Mouse (Mus musculus): ENCODE measurements at regions not wholly inside any gene's neighbourhood (a gene's known extent, or its start where the extent isn't known, plus 50 kb on each side); places are given as distances from the start of the nearest gene placed in this dataset.

DNA sequence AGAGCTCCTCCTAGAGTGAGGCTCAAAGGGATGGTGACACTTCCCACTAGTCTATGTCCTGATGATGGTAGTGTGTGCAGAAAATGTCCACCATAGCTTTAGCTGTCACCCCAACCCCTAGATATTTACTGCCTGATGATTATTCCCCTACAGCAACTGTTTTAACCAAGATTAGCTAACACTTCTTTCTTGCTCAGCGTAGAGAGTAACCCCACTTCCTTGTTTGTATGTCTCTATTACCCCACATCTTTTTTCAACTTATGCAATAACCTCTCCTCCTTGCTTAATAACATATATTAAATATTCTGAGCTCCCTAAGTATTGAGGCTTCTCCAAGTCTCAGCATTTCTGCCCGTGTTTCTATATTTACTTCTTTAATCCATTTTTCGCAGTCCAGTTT lies 404.2 kb upstream of the Cntn3 start:
- DNase-seq (ENCODE audit: low spot score in 2 of 2), result no peak

DNA sequence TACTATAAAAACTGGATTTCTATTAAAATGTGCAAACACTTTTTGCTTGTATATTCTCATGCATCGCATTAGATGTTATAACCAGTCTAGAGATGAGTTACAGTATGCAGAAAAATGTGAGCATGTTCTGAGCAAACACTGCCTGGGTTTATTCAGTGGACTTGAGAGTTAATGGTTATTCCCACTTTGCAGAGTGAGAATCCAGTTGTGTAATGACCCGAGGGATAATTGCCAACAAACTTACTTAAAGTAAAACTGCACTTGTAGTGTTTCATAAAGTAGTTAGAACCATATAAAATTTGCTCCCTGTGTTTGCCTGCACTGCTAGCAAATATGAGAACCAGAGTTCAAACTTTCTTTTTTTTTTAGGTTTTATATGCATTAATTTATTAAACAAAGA lies 450.4 kb upstream of the Cntn3 start:
- no peak for DNase-seq (ENCODE audit: low spot score in 2 of 2)

DNA sequence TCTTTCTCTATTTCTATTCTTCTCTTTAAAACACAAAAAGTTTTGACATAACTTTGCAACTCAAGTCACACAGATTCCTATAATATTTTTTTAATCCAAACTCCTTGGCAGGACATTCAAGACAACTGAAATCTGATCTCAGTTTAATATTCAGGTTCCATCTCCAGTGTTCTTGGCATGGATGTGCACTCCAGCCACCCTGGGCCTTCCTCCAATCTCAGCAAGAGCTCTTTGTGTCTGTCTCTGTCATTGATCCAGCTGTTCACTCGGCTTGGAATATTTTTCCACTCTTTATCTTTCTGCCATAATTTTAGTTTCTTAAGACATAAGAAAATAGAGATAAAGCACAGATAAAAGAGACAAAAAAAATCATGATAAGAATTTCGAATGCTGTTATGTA lies 451.1 kb upstream of the Cntn3 start:
- no peak for DNase-seq (ENCODE audit: low spot score in 2 of 2)

DNA sequence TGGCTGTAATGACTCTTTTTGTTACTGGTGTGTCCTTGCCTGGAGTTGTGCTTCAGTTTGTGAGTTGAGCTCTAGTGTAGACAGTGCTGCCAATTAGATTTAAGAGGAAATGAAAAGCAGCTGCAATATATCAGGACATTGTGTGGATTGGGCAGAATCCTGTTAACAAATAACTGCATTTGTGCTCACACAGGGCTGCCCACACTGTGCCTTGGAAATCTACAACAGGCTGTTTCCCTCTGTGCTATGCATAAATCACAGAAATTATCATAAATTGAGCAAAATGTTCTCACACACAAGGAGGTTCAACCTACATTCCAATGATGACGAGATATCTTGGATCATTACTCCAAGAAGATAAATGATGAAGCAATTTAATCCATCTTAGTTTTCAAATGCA lies 455.2 kb upstream of the Cntn3 start:
- no peak for DNase-seq (ENCODE audit: low spot score in 2 of 2)

DNA sequence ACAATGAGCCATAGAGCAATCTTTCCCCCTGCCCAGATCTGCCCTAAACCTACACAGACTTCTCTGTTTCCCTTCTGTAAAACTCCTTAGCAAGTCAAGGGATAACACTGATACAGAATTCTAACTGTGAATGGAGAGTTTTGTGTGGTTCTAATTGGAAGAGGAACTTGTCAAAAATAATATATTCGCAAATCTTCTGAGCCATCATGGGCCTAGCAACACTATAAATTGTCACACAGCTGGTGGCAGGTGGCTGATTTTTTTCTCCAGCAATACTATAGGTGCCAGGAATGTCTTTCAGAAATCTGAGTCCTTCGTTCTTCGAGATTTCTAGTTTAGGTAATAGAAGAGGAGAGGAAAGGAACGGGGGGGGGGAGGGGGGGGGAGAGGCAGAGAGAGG lies 460.5 kb upstream of the Cntn3 start:
- DNase-seq (ENCODE audit: low spot score in 2 of 2), result no peak

DNA sequence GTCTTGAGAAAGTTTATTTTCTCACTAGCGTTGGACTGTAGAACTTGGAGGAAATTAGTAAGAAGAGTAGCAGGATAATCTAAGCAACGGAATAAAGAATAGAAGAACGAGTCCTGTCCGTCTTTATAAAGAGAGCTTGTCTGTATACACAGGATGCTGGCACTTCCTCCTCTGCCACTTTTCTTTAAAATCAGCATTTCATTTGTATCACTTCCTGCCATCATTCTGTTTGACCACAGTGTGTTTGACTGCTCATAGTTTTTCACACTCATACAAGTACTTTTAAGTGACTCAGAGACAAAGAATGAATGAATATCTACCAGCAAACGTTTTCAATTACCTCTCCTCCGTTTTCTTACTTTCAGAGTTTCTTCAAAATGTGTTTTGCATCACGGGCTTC lies 461.0 kb upstream of the Cntn3 start:
- no peak for DNase-seq (ENCODE audit: low spot score in 2 of 2)

DNA sequence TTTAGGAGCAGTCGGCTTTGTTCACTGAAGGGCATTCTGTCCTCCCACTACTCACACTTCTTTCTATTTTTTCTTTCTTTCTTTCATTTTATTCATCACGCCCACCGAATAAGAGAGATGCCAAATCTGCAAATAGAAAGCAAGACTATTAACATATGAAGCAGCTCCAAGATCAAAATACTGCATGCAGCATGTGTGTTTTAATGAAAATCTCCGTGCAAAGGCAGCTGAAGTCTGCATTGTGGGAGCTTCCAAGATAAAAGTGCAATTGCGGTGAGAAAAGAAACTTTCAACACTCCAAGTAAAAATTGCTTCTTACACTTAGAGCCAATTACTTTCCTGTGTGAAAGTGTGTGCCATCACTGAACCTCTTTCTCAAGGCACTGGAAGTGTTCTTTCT lies 449.8 kb upstream of the Chl1 start:
- no peak for DNase-seq (ENCODE audit: low spot score in 2 of 2)

DNA sequence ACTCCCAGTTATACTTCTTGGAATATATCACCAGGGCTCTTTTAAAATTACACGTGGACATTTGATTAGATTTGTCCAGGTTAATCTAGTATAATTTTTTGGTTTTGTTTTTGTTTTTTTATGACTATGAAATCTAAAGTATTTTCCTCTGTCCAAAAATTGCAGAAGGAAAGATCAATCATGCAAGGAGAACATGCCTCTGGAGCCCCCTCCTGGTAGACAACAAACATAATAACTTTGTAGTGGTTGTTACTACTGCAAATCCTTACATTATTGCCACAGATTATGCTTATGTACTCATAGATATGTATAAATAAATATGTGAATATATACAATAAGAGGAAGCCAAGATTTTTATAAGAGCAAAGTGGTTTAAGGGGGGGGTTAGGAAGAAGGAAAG lies 404.2 kb upstream of the Chl1 start:
- DNase-seq (ENCODE audit: low spot score in 2 of 2), result no peak

DNA sequence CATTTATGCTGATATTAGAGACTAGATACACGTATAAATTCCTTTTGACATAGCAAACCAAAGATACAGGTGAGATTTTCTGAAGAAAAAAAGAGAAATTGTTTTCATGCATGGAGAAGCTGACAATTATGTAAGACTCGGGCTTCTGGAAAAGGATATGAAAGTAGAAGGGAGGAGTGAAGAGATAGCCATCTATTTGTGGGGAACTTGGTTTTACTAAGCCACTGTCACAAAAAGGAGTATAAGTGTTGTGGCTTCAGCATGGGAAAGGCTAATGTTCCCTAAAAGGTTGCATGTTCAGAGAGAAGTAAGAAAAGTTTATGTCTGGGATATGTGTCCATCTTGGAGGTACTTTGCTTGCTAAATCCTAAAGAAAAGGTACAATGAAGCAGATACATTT lies 390.8 kb upstream of the Chl1 start:
- DNase-seq (ENCODE audit: low spot score in 2 of 2), result no peak

DNA sequence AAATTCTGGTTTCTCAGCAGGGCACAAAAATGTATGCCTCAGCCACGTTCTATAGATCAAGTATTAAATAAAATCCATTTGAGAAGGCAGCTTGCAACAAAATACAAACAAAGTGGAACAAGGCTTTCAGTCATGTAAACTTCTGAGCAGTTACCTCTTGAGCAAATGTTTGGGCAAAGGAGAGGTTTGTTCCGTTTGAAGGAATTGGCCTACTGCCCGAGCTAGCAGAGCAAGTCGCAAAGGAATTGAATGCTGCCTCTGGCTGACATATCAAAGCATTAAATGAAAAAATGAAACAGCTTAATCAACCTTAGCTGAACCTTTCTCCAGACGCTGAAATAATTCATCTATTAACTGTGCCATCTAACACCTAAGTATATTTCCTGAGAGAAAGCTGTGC lies 369.5 kb upstream of the Chl1 start:
- no peak for DNase-seq (ENCODE audit: low spot score in 2 of 2)

DNA sequence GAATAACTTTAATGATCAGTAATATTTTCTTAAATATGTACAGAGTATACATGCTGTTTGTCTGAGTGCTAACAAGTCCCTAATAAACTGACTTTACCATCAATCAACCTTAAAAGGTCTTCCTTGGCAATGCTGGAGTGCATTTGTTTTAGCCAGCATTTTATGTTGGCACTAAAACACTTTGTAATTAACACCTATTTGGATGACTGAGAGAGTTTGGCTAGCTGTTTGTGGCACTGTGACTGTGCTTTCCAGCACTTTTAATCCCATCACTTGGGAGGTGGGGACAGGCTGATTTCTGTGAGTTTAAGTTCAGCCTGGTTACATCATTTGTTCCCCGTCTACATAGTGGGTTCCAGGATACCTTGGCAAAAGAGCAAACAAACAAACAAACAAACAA lies 332.5 kb upstream of the Chl1 start:
- no peak for DNase-seq (ENCODE audit: low spot score in 2 of 2)

DNA sequence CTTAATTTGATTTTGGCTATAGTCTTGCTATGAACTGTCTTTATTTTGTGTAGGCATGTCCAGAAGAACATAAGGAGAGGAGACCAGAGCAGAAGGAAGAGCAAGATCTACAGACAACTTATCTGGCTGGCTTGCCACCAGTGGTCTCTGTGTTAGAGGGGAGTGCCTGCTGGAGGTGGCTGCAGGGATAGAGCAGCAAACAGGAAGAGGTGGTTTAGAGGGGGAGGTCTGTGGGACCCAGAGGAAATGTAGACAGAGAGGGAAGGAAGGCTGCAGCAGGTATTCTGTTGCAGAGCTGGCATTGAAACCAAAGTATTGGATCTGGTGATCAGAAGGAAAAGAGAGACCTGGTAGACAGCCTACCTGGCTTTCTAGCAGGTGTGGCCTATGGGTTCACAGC lies 327.0 kb upstream of the Chl1 start:
- no peak for DNase-seq (ENCODE audit: low spot score in 2 of 2)

DNA sequence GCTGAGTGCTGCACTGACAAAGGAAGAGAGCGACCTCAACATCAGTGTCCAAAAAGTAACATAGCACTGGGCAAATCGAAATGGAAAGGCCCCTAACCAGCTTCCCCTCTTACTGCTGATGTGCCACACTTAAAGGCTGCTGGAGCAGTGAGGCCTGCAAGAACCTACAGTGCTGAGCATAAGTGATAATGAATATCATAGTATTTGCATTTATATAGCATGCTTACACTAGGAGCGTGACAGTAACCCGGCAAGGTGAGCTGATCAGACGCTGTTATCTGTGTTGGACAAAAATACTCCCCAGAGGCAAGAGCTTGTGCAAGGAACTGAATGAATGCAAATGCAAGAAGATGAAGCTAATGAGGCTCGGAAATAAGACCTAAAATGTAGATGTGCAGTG lies 313.5 kb upstream of the Chl1 start:
- no peak for DNase-seq (ENCODE audit: low spot score in 2 of 2)

DNA sequence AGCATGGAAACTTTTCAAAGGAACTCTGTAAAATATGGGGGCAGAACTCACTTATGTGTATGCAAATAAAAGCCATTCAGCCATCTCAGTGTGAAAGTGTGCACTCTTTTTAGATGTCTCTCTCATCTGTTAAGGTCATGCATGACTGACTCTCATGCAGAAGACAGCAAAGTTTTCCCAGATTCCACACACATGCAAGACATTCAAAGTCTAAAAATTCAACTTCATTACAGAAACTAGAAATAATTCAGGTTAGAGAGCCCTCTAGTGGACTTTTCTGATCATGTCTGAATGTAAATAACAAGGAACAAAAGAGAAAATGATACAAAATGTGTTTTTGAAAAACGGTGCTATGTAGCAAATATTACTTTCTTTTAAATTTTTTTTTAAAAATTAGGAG lies 308.8 kb upstream of the Chl1 start:
- DNase-seq (ENCODE audit: low spot score in 2 of 2), result no peak

DNA sequence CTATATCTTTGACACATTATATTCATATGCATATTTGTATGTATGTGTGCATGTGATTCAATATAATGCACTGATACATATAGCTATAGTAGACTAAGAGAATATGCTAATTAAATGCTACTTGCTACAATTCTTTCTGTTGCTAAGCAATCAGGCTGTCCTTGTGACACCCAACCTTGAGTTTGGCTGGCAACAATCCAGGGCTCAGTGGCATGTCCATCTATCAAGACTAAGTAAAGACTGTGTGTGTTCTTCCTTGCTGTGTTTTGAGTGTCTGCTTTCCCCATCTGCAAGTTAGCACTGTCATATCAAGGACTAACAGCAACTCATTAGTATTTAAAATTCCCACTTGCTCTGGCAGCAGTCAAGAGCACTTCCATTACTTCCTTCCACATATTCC lies 301.2 kb upstream of the Chl1 start:
- DNase-seq (ENCODE audit: low spot score in 2 of 2), result no peak

DNA sequence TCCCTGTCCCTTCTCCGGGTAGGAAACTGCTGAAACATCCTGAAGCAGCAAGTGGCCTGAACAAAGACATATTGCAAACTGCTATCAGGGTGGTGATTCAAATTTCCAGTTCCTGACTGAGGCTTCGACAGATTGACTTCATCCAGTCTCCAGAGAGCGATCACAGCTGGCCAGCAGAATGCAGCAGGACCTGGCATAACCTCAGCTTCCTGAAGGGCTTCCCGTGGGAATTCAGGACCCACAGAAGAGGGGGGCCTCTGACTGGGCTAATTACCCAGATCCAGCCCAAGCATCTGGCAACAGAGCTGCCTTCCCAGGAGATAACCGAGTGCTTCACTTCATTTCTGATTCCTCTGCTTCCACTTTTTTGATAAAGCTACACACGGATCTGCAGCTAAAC lies 297.2 kb upstream of the Chl1 start:
- DNase-seq (ENCODE audit: low spot score in 2 of 2), result no peak

DNA sequence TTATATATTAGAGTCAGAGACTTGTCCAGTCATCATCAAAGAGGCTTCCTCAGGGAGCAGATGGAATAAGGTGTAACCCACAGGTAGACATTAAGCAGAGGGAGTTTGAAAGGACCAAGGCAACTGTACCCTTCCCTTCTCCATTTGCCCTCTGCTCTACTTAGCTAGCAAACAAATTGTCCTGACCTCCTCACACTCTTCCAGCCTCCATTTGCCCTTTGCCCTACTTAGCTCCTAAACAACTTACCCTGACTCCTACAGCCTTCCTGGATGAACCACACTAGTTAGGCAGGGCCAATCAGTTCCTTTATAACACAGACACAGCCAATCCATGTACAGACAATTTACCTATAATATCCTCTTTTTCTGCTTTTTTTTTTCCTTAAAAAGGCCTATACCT lies 273.5 kb upstream of the Chl1 start:
- no peak for DNase-seq (ENCODE audit: low spot score in 2 of 2)

DNA sequence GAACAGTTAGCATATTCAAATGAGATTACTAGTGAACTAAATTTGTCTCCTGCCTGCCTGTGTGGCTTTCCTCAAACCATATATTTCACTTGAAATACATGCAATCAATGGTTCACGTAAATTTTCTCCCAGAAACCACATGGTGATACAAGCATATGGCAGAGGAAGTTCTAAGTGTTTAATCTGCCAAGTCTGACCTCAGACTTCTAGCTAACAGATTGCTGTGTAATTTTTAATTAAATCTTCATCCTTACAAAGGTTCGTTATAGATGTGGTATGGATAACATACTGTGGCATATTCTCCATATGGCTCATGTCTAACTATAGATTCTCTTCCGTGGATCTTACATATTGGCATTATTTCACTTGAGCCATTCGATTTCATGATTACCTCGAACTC lies 241.4 kb upstream of the Chl1 start:
- DNase-seq (ENCODE audit: low spot score in 2 of 2), result no peak

DNA sequence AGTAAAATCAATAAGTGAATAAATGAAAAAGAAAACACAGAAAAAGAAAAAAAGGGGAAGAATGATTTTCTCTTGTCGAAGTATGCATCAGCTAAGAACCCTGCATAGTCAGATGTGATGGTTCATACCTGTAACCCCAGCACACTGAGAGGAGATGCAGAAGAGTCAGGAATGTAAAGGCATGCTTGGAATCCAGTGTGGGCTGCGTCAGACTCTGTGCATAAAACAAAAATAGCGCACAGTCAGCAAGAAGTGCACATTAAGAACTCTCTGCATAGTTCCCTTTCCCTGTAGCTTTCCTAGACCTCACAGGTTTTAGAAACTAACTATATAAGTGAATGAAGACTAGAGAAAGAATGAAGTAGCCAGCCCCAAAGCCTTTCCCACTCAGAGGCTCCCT lies 238.2 kb upstream of the Chl1 start:
- DNase-seq (ENCODE audit: low spot score in 2 of 2), result no peak

DNA sequence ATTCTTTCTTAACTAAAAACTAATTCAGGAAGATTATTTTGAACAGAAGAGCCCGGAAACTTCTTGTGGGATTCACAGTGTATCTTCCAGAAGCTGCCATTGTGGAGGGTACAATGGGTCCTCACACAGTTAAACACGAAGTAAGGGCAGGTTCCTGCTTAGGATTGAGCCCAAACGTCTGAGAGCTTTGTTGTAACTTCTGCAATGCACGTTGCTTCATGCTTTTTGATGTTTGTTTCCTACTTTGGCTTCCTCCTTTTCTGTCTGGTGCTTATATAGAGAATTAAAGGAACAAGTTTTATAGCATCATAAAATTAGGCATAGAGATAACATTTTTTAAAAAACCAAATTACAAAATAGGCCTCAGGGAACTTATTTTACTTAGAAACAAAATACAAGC lies 235.3 kb upstream of the Chl1 start:
- DNase-seq (ENCODE audit: low spot score in 2 of 2), result no peak

DNA sequence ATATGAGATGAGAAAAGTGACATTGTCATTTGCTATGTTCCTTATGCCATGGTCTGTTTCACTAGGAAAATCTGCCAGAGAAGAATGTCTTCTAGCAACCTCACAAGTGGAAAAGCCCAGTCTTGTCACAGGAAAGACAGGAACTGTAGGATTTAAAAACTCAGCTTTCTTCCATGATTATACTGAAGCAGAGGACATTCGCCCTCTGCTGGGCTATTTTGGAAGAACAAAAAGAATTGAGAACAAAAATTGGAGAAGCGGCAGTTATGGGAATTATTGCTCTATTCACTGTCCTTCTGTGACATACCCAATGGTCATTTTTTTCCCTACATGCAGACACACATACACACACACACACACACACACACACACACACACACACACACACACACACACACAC lies 234.9 kb upstream of the Chl1 start:
- DNase-seq (ENCODE audit: low spot score in 2 of 2), result no peak

DNA sequence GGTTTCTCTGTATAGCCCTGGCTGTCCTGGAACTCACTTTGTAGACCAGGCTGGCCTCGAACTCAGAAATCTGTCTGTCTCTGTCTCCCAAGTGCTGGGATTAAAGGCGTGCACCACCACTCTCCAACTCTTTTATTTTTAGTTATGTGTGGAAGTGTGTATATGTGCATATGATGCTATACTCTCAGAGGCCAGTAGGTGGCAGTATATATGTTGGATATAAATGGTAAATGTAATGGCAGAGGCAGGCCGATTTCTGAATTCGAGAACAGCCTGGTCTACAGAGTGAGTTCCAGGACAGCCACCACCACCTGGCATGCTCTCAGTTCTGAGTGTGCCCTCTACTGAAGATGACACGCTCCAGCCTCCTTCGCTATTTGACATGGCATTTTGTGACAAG lies 214.4 kb upstream of the Chl1 start:
- DNase-seq (ENCODE audit: low spot score in 2 of 2), result peak; percentile 11 to 13

DNA sequence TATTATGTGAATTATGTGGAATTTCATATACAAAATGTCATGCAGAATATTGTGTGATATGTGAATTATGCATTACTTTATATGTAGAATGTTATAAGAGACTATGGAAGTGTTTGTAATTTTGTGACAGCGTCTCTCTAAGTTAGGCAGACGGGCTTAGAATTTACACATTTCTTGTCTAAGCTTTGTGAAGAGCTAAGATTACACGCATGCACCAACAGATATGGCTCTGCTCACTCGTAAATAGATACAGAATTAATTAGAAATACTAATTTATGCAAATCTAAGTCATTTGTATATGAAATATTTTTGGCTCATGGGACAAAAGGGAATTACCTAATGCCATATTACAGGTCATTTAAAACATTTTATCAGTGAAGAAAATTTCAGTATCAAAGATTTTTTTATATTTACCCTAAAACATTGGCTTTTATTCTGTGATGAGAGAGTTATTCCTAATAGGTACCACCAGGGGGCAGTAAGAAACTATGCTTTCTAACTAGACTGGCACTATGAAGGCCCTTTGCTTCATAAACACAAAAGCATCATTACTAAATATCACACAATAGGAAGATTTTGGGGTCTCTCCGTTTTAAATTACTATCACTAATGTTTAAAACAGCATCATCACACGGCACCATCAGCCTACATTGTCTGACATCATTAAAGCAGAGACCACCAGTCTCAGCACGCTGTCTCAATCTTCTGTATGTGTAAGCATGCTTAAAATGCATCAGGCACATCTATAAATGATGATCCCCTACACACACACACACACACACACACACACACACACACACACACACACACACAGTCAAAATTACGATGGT lies 203.8 kb upstream of the Chl1 start:
- no peak for DNase-seq (ENCODE audit: low spot score in 2 of 2)

DNA sequence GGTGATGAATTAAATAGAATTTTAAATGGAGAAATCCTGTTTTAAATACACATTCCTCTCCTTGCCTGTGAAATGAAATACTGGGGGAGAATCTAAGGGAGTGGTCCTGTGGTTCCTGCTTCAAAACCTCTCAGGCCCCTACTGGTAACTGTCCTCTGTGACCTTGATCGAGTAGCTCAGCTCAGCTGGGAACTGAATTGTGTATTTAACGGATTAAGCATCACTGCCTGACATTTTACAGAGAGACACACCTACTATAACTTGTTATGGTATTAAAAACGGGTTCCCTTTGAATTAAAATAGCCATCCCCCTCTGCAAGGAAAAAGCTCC lies 203.2 kb upstream of the Chl1 start:
- no peak for DNase-seq (ENCODE audit: low spot score in 2 of 2)

DNA sequence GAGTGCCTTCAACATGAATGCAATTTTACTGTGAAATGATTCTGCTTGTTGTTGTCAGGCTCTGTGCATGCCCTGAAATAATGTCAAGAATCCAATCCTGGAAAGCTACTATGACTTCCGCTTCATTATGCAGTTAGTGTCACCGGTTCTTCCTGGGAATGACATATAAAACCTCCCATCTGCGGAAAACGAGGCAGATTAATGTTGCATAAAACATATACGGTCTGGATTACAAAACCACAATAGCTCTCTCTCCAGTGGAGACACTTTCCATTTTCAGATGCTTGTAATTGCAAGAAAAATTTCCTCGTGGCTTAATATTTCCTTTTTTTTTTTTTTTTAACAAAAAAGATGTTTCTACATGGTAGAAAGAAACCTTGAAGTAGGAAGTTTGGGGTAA lies 198.2 kb upstream of the Chl1 start:
- no peak for DNase-seq (ENCODE audit: low spot score in 2 of 2)

Data from spleen, postnatal 10 days (tissue).